Mouse (Mus musculus) myocyte (in vitro differentiated cells): ENCODE data around the gene Plod2.

Source experiments
- POLR2A ChIP-seq: IDR thresholded peaks from one replicate; pipeline ENCODE4 v1.6.1; 2011; ENCODE audit warnings: low read depth, mild to moderate bottlenecking, control low read depth, moderate library complexity; ENCODE audit not compliant: insufficient read length
- TCF12 ChIP-seq: IDR thresholded peaks from one replicate; pipeline ENCODE4 v1.6.1; 2011; ENCODE audit warnings: mild to moderate bottlenecking, control low read depth; ENCODE audit not compliant: poor library complexity, insufficient read depth, severe bottlenecking
- USF1 ChIP-seq: IDR thresholded peaks from one replicate; pipeline ENCODE4 v1.6.1; 2011; ENCODE audit warnings: low read depth, mild to moderate bottlenecking, control low read depth, moderate library complexity

DNA sequence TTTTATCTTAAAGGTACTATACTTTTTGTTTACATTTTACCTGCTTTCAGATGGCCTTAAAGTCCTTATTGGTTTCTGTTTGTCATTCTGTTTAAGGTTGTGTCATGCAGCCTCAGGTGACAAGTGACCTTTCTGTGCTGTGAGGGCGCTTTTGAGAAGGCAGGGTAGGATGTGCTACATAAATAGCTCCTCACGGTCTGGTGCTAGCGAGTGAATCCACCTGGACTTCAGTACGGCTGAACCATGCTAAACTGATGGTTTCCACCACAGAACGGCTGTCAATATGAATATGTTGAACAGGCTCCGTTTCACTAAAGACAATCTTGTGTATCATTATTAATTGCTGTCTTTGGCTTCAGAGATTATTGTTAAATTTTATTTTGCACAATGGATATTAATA lies 52.5 kb downstream of the Plod2 start:
- TF ChIP-seq TCF12 (no peak), POLR2A (no peak), USF1 (no peak)
